Mouse (Mus musculus): ENCODE measurements around the gene Rnf126. TPM values are rescaled to one million over a fixed set of nuclear protein-coding genes. Genes with fewer than 3 reads are reported as not detected.
A peak's percentile ranks its signal among the peaks of the same experiment; 100 is the strongest.

The Rnf126 gene
- total RNA-seq, 4 experiments from 2014 or later, result 51.9 to 80.5 (median 53.3) TPM

DNA sequence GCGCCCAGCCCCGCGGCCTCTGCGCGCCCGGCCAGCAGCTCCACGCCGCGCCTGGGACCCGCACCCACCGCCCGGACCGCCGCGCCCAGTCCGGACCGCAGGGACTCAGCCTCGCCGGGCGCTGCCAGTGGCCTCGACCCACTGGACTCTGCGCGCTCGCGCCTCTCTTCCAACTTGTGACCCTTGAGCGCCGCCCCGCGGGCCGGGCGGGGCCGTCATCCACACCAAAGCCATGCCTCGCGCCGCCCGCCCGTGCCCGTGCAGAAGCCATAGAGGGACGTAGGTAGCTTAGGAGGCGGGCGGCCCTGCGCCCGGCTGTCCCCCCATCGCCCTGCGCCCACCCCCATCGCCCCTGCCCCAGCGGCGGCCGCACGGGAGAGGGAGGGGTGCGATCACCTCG lies 31.4 kb downstream of the Rnf126 start:
- DNase-seq (ENCODE audit: low spot score in 2 of 2), result no peak

GRCm38 (mm10) chr10:79733847-79734246 lies 32.9 kb downstream of the Rnf126 start:
- no peak for DNase-seq (ENCODE audit: low spot score in 2 of 2)

- DNase-seq (ENCODE audit: low spot score in 2 of 2), result no peak
Observed at GRCm38 (mm10) chr10:79732500-79732899, 34.3 kb downstream of the Rnf126 start.

GRCm38 (mm10) chr10:79729357-79729965 lies 37.3 kb downstream of the Rnf126 start:
- no peak for DNase-seq (ENCODE audit: low spot score in 2 of 2)

- DNase-seq (ENCODE audit: low spot score in 2 of 2), result no peak
Observed at GRCm38 (mm10) chr10:79728323-79729249, 38.2 kb downstream of the Rnf126 start.

- peak; percentile 54 to 70 for DNase-seq (ENCODE audit: low spot score in 2 of 2)
Observed at GRCm38 (mm10) chr10:79726090-79726489, 40.7 kb downstream of the Rnf126 start.

- DNase-seq (ENCODE audit: low spot score in 2 of 2), result no peak
Observed at GRCm38 (mm10) chr10:79723692-79724091, 43.1 kb downstream of the Rnf126 start.

DNA sequence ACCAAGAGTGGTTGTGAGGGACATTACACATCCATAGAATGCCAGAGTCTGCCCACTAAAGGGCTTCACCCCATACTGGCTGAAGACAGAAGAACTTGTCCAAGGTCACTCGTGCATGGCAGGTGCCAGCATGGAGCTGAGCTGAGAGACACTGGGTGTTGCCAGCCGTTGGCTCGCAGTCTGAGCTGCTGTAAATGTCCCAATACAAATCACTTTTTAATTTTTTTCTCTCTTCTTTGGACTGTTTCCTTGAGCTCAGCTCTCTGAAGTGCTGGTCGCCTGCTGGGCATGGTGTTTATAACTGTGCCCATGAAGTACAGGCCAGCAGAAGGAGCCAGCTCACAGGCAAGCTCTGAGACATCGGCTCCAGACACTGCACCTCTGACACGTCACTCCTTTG lies 43.7 kb downstream of the Rnf126 start:
- no peak for DNase-seq (ENCODE audit: low spot score in 2 of 2)

- DNase-seq (ENCODE audit: low spot score in 2 of 2), result no peak
Observed at GRCm38 (mm10) chr10:79721089-79721488, 45.7 kb downstream of the Rnf126 start.

DNA sequence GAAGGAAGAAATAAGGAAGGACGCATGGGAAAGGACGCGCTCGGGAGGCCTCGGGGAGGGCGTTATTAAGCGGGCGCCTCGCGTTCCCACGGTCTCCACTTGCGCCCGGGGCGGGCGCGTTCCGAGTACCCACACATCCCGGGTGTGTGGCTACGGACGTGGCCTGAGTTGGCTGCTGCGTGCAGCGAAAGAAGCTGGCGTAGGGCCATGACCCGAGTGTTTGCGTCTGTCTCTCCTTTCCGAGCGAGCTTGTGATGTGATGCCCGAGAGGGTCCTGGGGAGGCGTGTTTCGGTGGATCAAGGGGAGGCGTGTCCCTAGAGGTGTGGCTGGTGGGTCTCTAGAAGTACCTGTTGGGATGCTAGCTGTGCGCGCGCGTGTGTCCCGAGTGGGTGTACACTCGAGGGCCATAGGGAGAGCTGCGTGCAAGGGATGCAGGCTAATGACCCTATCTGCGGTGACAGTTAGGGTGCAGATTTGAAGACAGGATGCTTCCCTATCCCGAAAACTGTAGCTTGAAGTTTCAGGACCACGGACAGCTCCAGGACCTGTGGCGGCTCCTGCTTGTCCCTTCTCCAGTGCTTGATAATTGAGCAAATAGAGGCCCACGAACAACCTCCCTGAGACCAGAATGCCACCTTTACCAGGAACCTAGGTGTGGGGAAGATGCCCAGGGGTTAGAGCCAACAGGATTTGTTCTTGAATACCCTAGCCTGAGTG lies 49.0 kb downstream of the Rnf126 start:
- no peak for DNase-seq (ENCODE audit: low spot score in 2 of 2)

- no peak for DNase-seq (ENCODE audit: low spot score in 2 of 2)
Observed at GRCm38 (mm10) chr10:79716988-79717355, 49.8 kb downstream of the Rnf126 start.

DNA sequence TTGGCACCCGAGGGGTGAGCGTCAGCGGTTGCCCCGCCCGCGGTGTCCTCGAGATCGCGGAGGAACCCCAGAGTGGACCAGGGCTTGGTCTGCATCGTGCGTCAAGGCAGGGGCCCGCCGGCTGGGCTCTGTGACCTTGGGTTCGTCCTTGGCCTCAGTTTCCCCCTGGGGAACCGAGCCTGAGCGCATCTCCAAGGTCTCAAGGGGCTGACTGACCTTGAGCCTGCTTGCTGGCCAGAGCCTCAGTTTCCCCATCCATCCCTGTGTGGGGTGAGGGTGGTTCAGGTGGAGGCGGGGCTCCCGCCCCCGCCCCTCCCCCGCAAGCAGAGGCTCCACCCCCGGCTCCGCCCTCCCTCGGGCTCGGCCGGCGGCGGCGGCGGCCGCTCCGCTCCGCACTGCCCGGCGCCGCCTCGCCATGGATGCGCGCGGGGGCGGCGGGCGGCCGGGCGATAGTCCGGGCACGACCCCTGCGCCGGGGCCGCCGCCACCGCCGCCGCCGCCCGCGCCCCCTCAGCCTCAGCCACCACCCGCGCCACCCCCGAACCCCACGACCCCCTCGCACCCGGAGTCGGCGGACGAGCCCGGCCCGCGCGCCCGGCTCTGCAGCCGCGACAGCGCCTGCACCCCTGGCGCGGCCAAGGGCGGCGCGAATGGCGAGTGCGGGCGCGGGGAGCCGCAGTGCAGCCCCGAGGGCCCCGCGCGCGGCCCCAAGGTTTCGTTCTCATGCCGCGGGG lies 50.3 kb downstream of the Rnf126 start, which contains the start of gene Hcn2:
Gene Hcn2, plus strand, starts transcription at position 381 of the 734 bp plus-strand sequence.
- no peak for DNase-seq (ENCODE audit: low spot score in 2 of 2)

DNA sequence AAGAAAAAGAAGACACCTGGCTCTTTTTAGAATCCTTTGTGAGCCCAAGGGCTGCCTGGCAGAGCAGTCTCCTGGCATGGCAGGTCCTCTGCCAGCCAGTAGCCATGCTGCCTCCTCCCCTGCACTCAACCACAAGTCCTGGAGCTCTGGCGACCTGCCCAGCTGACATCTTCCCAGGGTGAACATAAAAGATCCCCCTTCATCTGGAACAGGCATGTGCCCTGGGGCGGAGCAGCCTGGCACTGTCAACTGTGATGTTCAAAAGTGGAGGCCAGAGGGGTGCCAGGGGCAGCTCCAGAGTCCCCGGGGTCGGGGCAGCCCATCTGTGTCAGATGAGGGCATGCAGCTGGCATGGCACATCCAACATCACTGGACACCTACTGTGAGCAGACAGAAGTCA lies 51.8 kb downstream of the Rnf126 start:
- DNase-seq (ENCODE audit: low spot score in 2 of 2), result no peak

DNA sequence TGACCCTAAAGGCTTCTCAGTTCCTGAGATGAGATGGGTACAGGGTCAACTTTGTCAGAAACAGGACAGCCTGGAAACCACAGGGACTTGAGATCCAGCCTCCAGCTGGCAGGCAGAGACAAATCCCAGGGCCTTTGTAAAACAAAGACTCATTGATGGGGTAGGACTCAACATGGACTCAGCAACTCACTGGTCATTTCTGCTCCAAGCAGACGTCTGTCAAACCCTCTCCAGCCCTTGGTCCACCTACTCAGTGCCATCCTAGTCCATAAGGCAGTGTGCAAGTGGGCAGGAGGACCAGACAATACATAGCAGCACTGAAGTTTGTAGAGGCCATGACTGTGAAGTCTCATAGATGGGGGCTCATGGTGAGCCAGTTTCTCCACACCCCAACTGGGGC lies 53.6 kb downstream of the Rnf126 start:
- no peak for DNase-seq (ENCODE audit: low spot score in 2 of 2)

GRCm38 (mm10) chr10:79712499-79713126 lies 54.1 kb downstream of the Rnf126 start:
- peak; percentile 61 to 65 for DNase-seq (ENCODE audit: low spot score in 2 of 2)

DNA sequence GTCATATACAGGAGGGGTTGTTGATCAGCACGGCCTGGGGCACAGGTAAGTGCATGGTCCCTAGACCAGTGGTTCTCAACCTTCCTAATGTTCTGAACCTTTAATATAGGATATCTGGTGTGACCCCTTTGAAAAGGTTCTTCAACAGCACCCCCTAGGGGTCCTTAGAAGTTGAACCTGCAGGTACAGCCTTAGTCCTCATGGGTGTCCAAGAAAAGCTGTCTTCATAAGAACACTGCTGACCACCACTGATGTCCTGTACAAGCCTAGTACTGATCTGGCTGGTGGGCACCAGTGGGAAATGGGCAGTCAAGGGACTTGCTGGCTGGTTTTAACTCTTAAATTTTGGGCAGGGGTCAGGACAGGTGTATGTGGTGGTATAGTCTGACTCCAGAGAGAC lies 54.7 kb downstream of the Rnf126 start:
- no peak for DNase-seq (ENCODE audit: low spot score in 2 of 2)

DNA sequence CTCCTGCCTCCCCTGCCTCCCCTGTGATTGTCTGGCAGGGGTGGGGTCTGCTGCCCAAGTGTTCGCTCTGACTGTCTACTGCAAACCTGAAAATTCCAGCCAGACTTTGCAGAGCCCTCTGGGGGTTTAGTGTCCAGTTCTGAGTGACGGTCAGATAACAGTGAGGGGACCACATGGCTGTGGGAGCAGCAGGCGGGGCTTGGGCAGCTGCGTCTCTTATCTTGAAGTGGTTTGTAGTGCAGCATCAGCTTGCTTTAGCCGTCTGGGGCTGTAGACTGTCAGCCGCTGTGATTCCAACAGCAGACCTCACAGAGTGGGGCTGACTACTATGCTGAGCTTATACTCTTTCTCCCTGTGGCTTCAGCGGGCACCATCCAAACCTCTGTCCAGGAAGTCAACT lies 57.4 kb downstream of the Rnf126 start:
- no peak for DNase-seq (ENCODE audit: low spot score in 2 of 2)

DNA sequence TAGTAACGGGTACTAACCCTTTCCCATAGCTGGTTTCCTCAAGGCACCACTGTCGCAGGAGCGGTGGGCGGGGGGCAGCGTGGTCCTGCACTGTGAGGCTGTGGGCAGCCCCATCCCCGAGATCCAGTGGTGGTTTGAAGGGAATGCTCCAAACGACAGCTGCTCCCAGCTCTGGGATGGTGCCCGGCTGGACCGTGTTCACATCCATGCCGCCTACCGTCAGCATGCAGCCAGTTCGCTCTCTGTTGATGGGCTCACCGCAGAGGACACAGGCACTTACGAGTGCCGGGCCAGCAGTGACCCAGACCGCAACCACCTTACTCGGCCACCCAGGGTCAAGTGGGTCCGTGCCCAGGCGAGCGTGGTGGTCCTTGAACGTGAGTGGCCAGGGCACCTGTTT lies 58.1 kb downstream of the Rnf126 start:
- no peak for DNase-seq (ENCODE audit: low spot score in 2 of 2)

All from gastrocnemius, adult 8-10 months (tissue).